Mouse (Mus musculus) C2C12 (cell line): ENCODE results near the gene Prss57.
A peak's percentile ranks its signal among the peaks of the same experiment; 100 is the strongest.

Experiments used
- CEBPB ChIP-seq: IDR thresholded peaks from one replicate; pipeline ENCODE4 v1.6.1; 2011; ENCODE audit warnings: low read depth, mild to moderate bottlenecking, control low read depth, moderate library complexity
- CTCF ChIP-seq: IDR thresholded peaks from one replicate; pipeline ENCODE4 v1.5.1; 2011; ENCODE audit not compliant: control insufficient read depth, insufficient read depth, insufficient read length
- FOSL1 ChIP-seq: IDR thresholded peaks from one replicate; pipeline ENCODE4 v1.8.0; 2011; ENCODE audit warnings: mild to moderate bottlenecking, low read length; ENCODE audit not compliant: poor library complexity, insufficient read depth, severe bottlenecking
- MAX ChIP-seq: IDR thresholded peaks from one replicate; pipeline ENCODE4 v1.6.1; 2011; ENCODE audit warnings: mild to moderate bottlenecking, control low read depth
- MYOD1 ChIP-seq: IDR thresholded peaks from one replicate; pipeline ENCODE4 v1.6.1; 2011; ENCODE audit warnings: low read depth; ENCODE audit not compliant: control insufficient read depth, insufficient read length
- USF1 ChIP-seq: IDR thresholded peaks from one replicate; pipeline ENCODE4 v1.6.1; 2011; ENCODE audit warnings: low read depth, mild to moderate bottlenecking, control low read depth, moderate library complexity

DNA sequence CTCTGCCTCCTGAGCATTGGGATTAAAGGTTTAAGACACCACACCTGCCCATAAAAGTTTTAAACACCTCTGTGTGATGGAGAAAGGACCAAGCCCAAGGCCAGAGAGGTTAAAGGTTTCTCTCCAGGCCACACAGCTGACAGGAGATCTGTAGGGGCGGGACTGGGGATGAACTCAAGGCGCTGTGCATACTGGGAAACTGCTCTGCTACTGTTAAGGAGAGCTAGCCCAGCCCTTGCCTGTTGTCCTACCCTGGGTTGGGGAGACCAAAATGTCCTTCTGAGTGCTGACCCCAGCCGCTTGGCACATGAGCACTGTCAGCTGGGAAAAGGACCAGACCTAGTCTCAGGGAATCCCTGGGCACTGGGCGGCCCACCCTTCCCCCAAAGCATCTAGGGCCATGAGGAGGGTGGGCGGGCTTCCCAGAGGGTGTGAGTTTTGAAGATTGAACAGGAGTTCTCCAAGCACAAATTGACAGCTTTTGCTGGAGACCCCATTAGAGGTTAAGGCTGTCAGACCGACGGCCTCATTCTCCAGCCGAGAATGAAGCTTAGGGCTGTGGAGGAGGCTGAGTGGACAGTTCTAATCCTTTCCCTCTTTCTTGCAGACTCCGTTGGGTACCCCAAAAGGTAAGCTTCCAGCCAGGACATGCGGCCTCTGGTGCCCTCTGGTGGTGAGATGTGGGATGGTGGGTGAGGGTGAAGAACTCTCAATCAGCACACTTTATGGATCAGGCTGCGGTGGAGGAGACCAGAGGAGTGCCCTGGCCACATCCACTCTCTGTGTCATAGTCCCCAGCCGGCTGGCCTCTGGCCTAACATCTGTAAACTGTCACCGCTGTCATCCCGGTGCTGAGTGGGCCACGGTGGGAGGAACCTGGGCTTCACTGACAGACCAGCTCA, 21.2 kb upstream of the Prss57 start:
- TF ChIP-seq CTCF (peak; percentile 88), USF1 (no peak), FOSL1 (no peak), MAX (no peak), CEBPB (no peak), MYOD1 (no peak)
